Mouse (Mus musculus) kidney, embryonic 15.5 days (tissue): ENCODE data around the gene Tha1. TPM values are rescaled to one million over a fixed set of nuclear protein-coding genes. Genes with fewer than 3 reads are reported as not detected.

Source experiments
- ATAC-seq: fragments of 200-750 bp; cut with Nextera tagmentation; replicated peaks from 2 replicates; pipeline ENCODE4 v1.8.0; 2017; ENCODE audit warnings: moderate TSS enrichment; ENCODE audit not compliant: low FRiP score
- H3K27ac ChIP-seq: fragments of 300-500 bp; sonication (generic); 2 replicates; pipeline ENCODE4 v1.5.1; 2015; ENCODE audit warnings: mild to moderate bottlenecking, inconsistent platforms
- H3K27me3 ChIP-seq: fragments of 300-500 bp; sonication (generic); 2 replicates; pipeline ENCODE4 v1.6.1; 2015; ENCODE audit warnings: inconsistent platforms
- H3K36me3 ChIP-seq: fragments of 300-500 bp; sonication (generic); 2 replicates; pipeline ENCODE4 v1.6.1; 2015; ENCODE audit warnings: inconsistent platforms
- H3K4me1 ChIP-seq: fragments of 300-500 bp; sonication (generic); 2 replicates; pipeline ENCODE4 v1.6.1; 2015; ENCODE audit warnings: inconsistent platforms
- H3K4me2 ChIP-seq: fragments of 300-500 bp; sonication (generic); 2 replicates; pipeline ENCODE4 v1.6.1; 2015; ENCODE audit warnings: moderate library complexity, mild to moderate bottlenecking, inconsistent platforms
- H3K4me3 ChIP-seq: fragments of 300-500 bp; sonication (generic); replicated peaks from 2 replicates; pipeline ENCODE4 v1.5.1; 2015; ENCODE audit warnings: mild to moderate bottlenecking, inconsistent platforms
- H3K9ac ChIP-seq: fragments of 300-500 bp; sonication (generic); 2 replicates; pipeline ENCODE4 v1.6.1; 2015; ENCODE audit warnings: mild to moderate bottlenecking, inconsistent platforms
- H3K9me3 ChIP-seq: fragments of 300-500 bp; sonication (generic); replicated peaks from 2 replicates; pipeline ENCODE4 v1.6.1; 2016; ENCODE audit warnings: inconsistent platforms
- WGBS: fragments of 180-500 bp; shearing (Covaris S2); methylation state at CpG from one replicate; pipeline ENCODE4 v1.1.7; 2015; ENCODE audit warnings: mixed read lengths; 5-methylcytosine and 5-hydroxymethylcytosine counted together
- polyA plus RNA-seq: library from polyadenylated mRNA; unstranded; fragments of >200 nt; fragmentation: Nextera tagmentation; extraction: Ambion mirVana; gene quantifications from 2 replicates; pipeline ENCODE4 v1.2.1, GENCODE M21; 2015

Gene Tha1
- polyA plus RNA-seq, 1 experiment from 2014 or later = 5.3 TPM

- WGBS = 80% methylated on average over 9 of the region's 9 CpGs
- no peak overlapping the region for H3K9ac ChIP-seq
- H3K27ac ChIP-seq = no peak overlapping the region
- H3K36me3 ChIP-seq = peaks cover 67% of the 10 kb centered on the region
- H3K27me3 ChIP-seq = no peaks in the 10 kb centered on the region
- H3K4me1 ChIP-seq = peaks cover 49% of the 10 kb centered on the region
- H3K4me2 ChIP-seq = no peak overlapping the region
- H3K4me3 ChIP-seq = no peak overlapping the region
- no peaks in the 10 kb centered on the region for H3K9me3 ChIP-seq
- ATAC-seq = no peak
These were observed 51.4 kb downstream of the Tha1 start for GRCm38 (mm10) chr11:117821868-117822267.

- Histone ChIP-seq H3K27me3 (no peaks in the 10 kb centered on the region), H3K9me3 (no peaks in the 10 kb centered on the region), H3K9ac (no peak overlapping the region), H3K4me3 (no peak overlapping the region), H3K27ac (no peak overlapping the region), H3K4me1 (peaks cover 33% of the 10 kb centered on the region), H3K36me3 (peaks cover 82% of the 10 kb centered on the region), H3K4me2 (no peak overlapping the region)
- no peak for ATAC-seq
- 90% methylated on average over 7 of the region's 7 CpGs for WGBS
These were observed 53.1 kb downstream of the Tha1 start for GRCm38 (mm10) chr11:117820173-117820572.

- Histone ChIP-seq H3K4me3 (no peak overlapping the region), H3K4me1 (peaks cover 23% of the 10 kb centered on the region), H3K9ac (no peak overlapping the region), H3K27ac (no peak overlapping the region), H3K9me3 (no peaks in the 10 kb centered on the region), H3K27me3 (no peaks in the 10 kb centered on the region), H3K4me2 (no peak overlapping the region), H3K36me3 (peaks cover 92% of the 10 kb centered on the region)
- no peak for ATAC-seq
- WGBS = 89% methylated on average over 8 of the region's 8 CpGs
These were observed 54.2 kb downstream of the Tha1 start for GRCm38 (mm10) chr11:117819095-117819494.

Other genes with a start within 250 kb of the Tha1 start
- gene Tnrc6c, start 219.2 kb downstream of the Tha1 start, polyA plus RNA-seq = 10.0 and 10.5 TPM in 2 replicates
- gene Tmc8, start 91.4 kb downstream of the Tha1 start, polyA plus RNA-seq = 2.7 and 3.6 TPM in 2 replicates
- 36.2 and 37.5 TPM in 2 replicates for gene Tmc6, start 91.3 kb downstream of the Tha1 start, polyA plus RNA-seq
- gene 6030468B19Rik, start 75.8 kb downstream of the Tha1 start, polyA plus RNA-seq = 0.36 and 1.7 TPM in 2 replicates
- gene Gm20708, start 63.8 kb downstream of the Tha1 start, polyA plus RNA-seq = 0.54 and 0.91 TPM in 2 replicates
- gene Syngr2, start 63.8 kb downstream of the Tha1 start, polyA plus RNA-seq = 78.0 and 80.5 TPM in 2 replicates
- 3.9 and 6.7 TPM in 2 replicates for gene Afmid, start 47.6 kb downstream of the Tha1 start, polyA plus RNA-seq
- gene Tk1, start 47.4 kb downstream of the Tha1 start, polyA plus RNA-seq = 127 and 128 TPM in 2 replicates
- 310 and 329 TPM in 2 replicates for gene Birc5, start 24.2 kb downstream of the Tha1 start, polyA plus RNA-seq
- gene Tmem235, start 12.7 kb downstream of the Tha1 start, polyA plus RNA-seq = not detected in 2 replicates
- gene Socs3, start 96.6 kb upstream of the Tha1 start, polyA plus RNA-seq = 14.1 and 15.2 TPM in 2 replicates
- gene Pgs1, start 112.8 kb upstream of the Tha1 start, polyA plus RNA-seq = 34.1 and 38.9 TPM in 2 replicates